Mouse (Mus musculus): ENCODE data around the gene Tnfrsf25. TPM values are rescaled to one million over a fixed set of nuclear protein-coding genes. Genes with fewer than 3 reads are reported as not detected.

Gene Tnfrsf25
- 7.3 and 12.8 TPM in 2 replicates for polyA plus RNA-seq (2012; rRNA removed; ENCODE audit: low replicate concordance)

GRCm38 (mm10) chr4:152115921-152116612 lies at the start of gene Tnfrsf25:
TSS of gene Tnfrsf25 (plus strand) at chr4:152115934.

GRCm38 (mm10) chr4:152072121-152072601 lies 43.6 kb upstream of the Tnfrsf25 start, which contains the start of gene Plekhg5:
TSS of gene Plekhg5 (plus strand) at chr4:152072498.

GRCm38 (mm10) chr4:152151966-152152544 lies 36.3 kb downstream of the Tnfrsf25 start, which contains the start of gene Espn:
TSS of gene Espn (minus strand) at chr4:152152371.

GRCm38 (mm10) chr4:152158585-152159284 lies 43.0 kb downstream of the Tnfrsf25 start, which contains the start of gene Hes2:
TSS of gene Hes2 (plus strand) at chr4:152158867.

Other genes starting within 250 kb of the Tnfrsf25 start
- gene Dnajc11, start 182.2 kb upstream of the Tnfrsf25 start, polyA plus RNA-seq (2012; rRNA removed; ENCODE audit: low replicate concordance), result 65.3 and 78.6 TPM in 2 replicates
- 46.6 and 79.4 TPM in 2 replicates for gene Thap3, start 126.9 kb upstream of the Tnfrsf25 start, polyA plus RNA-seq (2012; rRNA removed; ENCODE audit: low replicate concordance)
- gene Phf13, start 119.7 kb upstream of the Tnfrsf25 start, polyA plus RNA-seq (2012; rRNA removed; ENCODE audit: low replicate concordance), result 8.9 and 14.1 TPM in 2 replicates
- gene Klhl21, start 107.1 kb upstream of the Tnfrsf25 start, polyA plus RNA-seq (2012; rRNA removed; ENCODE audit: low replicate concordance), result 17.3 and 29.5 TPM in 2 replicates
- gene Zbtb48, start 88.3 kb upstream of the Tnfrsf25 start, polyA plus RNA-seq (2012; rRNA removed; ENCODE audit: low replicate concordance), result 9.9 and 17.5 TPM in 2 replicates
- 0.03 and 0.13 TPM in 2 replicates for gene Tas1r1, start 77.4 kb upstream of the Tnfrsf25 start, polyA plus RNA-seq (2012; rRNA removed; ENCODE audit: low replicate concordance)
- gene Nol9, start 76.6 kb upstream of the Tnfrsf25 start, polyA plus RNA-seq (2012; rRNA removed; ENCODE audit: low replicate concordance), result 10.8 and 30.9 TPM in 2 replicates
- 33.9 and 54.3 TPM in 2 replicates for gene Plekhg5, start 43.4 kb upstream of the Tnfrsf25 start, polyA plus RNA-seq (2012; rRNA removed; ENCODE audit: low replicate concordance)
- 1.2 and 4.9 TPM in 2 replicates for gene Espn, start 36.4 kb downstream of the Tnfrsf25 start, polyA plus RNA-seq (2012; rRNA removed; ENCODE audit: low replicate concordance)
- 0.14 TPM in 1 of 2 replicates, not detected in the other for gene Hes2, start 42.9 kb downstream of the Tnfrsf25 start, polyA plus RNA-seq (2012; rRNA removed; ENCODE audit: low replicate concordance)
- 32.2 and 38.4 TPM in 2 replicates for gene Acot7, start 62.2 kb downstream of the Tnfrsf25 start, polyA plus RNA-seq (2012; rRNA removed; ENCODE audit: low replicate concordance)
- gene Gpr153, start 158.3 kb downstream of the Tnfrsf25 start, polyA plus RNA-seq (2012; rRNA removed; ENCODE audit: low replicate concordance), result 19.5 and 68.5 TPM in 2 replicates
- not detected in 2 replicates for gene Hes3, start 175.7 kb downstream of the Tnfrsf25 start, polyA plus RNA-seq (2012; rRNA removed; ENCODE audit: low replicate concordance)
- 26.9 and 41.0 TPM in 2 replicates for gene Icmt, start 181.3 kb downstream of the Tnfrsf25 start, polyA plus RNA-seq (2012; rRNA removed; ENCODE audit: low replicate concordance)
- 0.62 and 6.2 TPM in 2 replicates for gene Rnf207, start 203.1 kb downstream of the Tnfrsf25 start, polyA plus RNA-seq (2012; rRNA removed; ENCODE audit: low replicate concordance)
- gene Rpl22, start 209.8 kb downstream of the Tnfrsf25 start, polyA plus RNA-seq (2012; rRNA removed; ENCODE audit: low replicate concordance), result 41.7 and 89.7 TPM in 2 replicates
- gene Chd5, start 222.7 kb downstream of the Tnfrsf25 start, polyA plus RNA-seq (2012; rRNA removed; ENCODE audit: low replicate concordance), result 0.19 and 0.21 TPM in 2 replicates